Mouse (Mus musculus): ENCODE data around the gene Lmx1b.

Gene Lmx1b

GRCm38 (mm10) chr2:33582457-33583060 lies 57.8 kb downstream of the Lmx1b start:
- no peak for DNase-seq (ENCODE audit: low spot score)

- no peak for DNase-seq (ENCODE audit: low spot score)
Measured at GRCm38 (mm10) chr2:33581866-33582265, 58.4 kb downstream of the Lmx1b start.

GRCm38 (mm10) chr2:33581449-33581777 lies 58.9 kb downstream of the Lmx1b start:
- no peak for DNase-seq (ENCODE audit: low spot score)

- DNase-seq (ENCODE audit: low spot score), result no peak
Measured at GRCm38 (mm10) chr2:33580697-33581448, 59.4 kb downstream of the Lmx1b start.

- no peak for DNase-seq (ENCODE audit: low spot score)
Measured at GRCm38 (mm10) chr2:33575406-33575805, 64.9 kb downstream of the Lmx1b start.

- no peak for DNase-seq (ENCODE audit: low spot score)
Measured at GRCm38 (mm10) chr2:33573075-33573474, 67.2 kb downstream of the Lmx1b start.

- no peak for DNase-seq (ENCODE audit: low spot score)
Measured at GRCm38 (mm10) chr2:33571219-33571824, 69.0 kb downstream of the Lmx1b start.

- no peak for DNase-seq (ENCODE audit: low spot score)
Measured at GRCm38 (mm10) chr2:33569698-33570097, 70.6 kb downstream of the Lmx1b start.

GRCm38 (mm10) chr2:33569240-33569639 lies 71.1 kb downstream of the Lmx1b start:
- DNase-seq (ENCODE audit: low spot score), result no peak

- DNase-seq (ENCODE audit: low spot score), result no peak
Measured at GRCm38 (mm10) chr2:33565886-33566285, 74.4 kb downstream of the Lmx1b start.

GRCm38 (mm10) chr2:33564748-33565147 lies 75.6 kb downstream of the Lmx1b start:
- DNase-seq (ENCODE audit: low spot score), result no peak

- no peak for DNase-seq (ENCODE audit: low spot score)
Measured at GRCm38 (mm10) chr2:33559752-33560151, 80.6 kb downstream of the Lmx1b start.

- DNase-seq (ENCODE audit: low spot score), result no peak
Measured at GRCm38 (mm10) chr2:33559334-33559733, 81.0 kb downstream of the Lmx1b start.

- DNase-seq (ENCODE audit: low spot score), result no peak
Measured at GRCm38 (mm10) chr2:33558233-33558632, 82.1 kb downstream of the Lmx1b start.

GRCm38 (mm10) chr2:33555573-33555972 lies 84.7 kb downstream of the Lmx1b start:
- DNase-seq (ENCODE audit: low spot score), result no peak

GRCm38 (mm10) chr2:33552672-33553071 lies 87.6 kb downstream of the Lmx1b start:
- DNase-seq (ENCODE audit: low spot score), result no peak

- DNase-seq (ENCODE audit: low spot score), result no peak
Measured at GRCm38 (mm10) chr2:33547595-33547994, 92.7 kb downstream of the Lmx1b start.

GRCm38 (mm10) chr2:33546879-33547278 lies 93.4 kb downstream of the Lmx1b start:
- peak; percentile 59 for DNase-seq (ENCODE audit: low spot score)

- no peak for DNase-seq (ENCODE audit: low spot score)
Measured at GRCm38 (mm10) chr2:33546051-33546450, 94.3 kb downstream of the Lmx1b start.

GRCm38 (mm10) chr2:33544781-33545566 lies 95.3 kb downstream of the Lmx1b start:
- DNase-seq (ENCODE audit: low spot score), result no peak

GRCm38 (mm10) chr2:33544203-33544762 lies 96.0 kb downstream of the Lmx1b start:
- DNase-seq (ENCODE audit: low spot score), result no peak
